Mouse (Mus musculus): ENCODE results near the gene Spsb2. TPM values are rescaled to one million over a fixed set of nuclear protein-coding genes. Genes with fewer than 3 reads are reported as not detected.

Gene Spsb2
- 1 to 10 TPM; 1.1 to 3.6 TPM for total RNA-seq (2023)

GRCm38 (mm10) chr6:124808358-124809012, at the start of gene Spsb2:
Gene Spsb2 (plus strand): TSS chr6:124808661.

DNA sequence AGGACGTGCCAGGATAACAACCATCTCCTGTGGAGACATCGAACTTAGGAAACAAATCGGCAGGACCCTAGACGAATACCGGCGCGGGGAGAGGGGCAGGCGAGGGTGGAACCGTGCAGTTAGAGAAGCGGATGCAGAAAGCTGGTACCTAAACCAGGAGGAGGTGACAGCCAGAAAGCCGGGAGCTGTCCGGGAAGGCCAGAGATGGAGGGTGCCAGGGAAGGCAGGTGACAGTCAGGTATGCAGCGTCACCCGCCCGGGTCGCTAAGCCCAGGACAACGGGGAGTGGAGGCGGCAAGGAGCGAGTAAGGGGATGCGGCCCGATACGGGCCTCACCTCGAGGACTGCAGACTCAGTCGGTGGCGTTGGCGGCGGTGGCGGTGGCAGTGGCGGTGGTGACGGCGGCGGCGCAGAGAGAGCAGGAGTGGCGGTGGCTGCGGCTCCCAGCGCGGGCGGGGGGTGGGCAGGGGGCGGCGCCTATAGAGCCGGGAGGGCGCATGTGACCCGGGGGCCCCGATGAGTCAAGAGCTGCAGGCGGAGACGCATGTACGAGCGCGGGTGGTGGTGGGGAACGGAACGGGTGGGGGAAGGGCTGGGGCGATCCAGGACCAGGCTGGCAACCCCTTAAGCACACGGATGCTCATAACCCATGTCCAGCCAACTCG, 39.2 kb upstream of the Spsb2 start, which contains the start of gene Eno2:
Gene Eno2 (minus strand): TSS at position 573 of the 665 bp plus-strand sequence.

DNA sequence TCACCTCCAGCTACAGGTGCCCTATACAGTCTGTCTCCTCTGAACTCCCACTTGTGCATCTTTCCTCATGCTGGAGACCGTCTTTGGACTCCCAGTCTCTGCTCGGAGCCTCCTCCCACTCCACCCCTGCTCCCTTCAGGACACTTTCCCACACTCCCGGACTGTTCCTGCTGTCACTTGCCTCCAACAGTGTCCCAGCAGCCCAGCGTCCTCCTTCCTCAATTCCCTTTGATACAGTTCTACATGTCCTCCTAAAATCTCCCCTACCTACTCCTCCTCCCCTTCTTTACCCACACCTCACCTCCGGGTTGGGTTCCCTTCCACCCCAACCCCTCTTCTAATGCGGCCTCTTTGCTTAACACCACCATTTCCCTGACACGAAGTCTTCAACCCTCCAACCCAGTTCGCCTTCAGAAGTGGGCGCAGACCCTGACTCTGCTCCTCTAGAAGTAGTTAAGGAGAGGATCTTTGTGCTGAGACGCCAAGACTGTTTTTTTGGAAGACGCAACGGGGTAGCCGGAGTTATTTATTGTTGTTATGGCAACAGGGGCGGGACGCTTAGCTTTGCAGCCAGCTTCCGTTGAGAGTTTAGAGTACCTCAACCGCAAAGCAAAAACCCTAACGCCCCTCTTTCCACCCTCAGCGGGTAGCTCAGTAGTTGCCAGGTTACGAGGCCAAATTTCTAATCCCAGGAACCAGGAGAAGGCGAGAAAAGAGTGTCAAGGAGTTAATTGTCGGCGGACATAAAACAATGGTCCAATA, 29.1 kb upstream of the Spsb2 start, which contains the start of gene Lrrc23:
Gene Lrrc23 (minus strand): TSS at position 506 of the 762 bp plus-strand sequence.

GRCm38 (mm10) chr6:124813933-124814332, 5.5 kb downstream of the Spsb2 start, which contains the start of gene Tpi1:
Gene Tpi1 (minus strand): TSS chr6:124814296.

GRCm38 (mm10) chr6:124828868-124829798, 20.7 kb downstream of the Spsb2 start, which contains the start of the genes Usp5 and Cdca3:
Gene Usp5 (minus strand): TSS chr6:124829484.
Gene Cdca3 (plus strand): TSS chr6:124829547.

GRCm38 (mm10) chr6:124840241-124841167, 32.0 kb downstream of the Spsb2 start, which contains the start of gene Gnb3:
Gene Gnb3 (minus strand): TSS chr6:124840275.

GRCm38 (mm10) chr6:124856916-124857839, 48.7 kb downstream of the Spsb2 start, which contains the start of gene P3h3:
Gene P3h3 (minus strand): TSS chr6:124857752.

Other genes starting within 250 kb of the Spsb2 start
- gene C1rb, start 238.4 kb upstream of the Spsb2 start, total RNA-seq (2023) = not detected
- not detected for gene C1s2, start 172.6 kb upstream of the Spsb2 start, total RNA-seq (2023)
- 10 to 100 TPM; 72.3 to 77.4 TPM for gene Lpcat3, start 145.6 kb upstream of the Spsb2 start, total RNA-seq (2023)
- 100 to 1,000 TPM; 187 to 191 TPM for gene Emg1, start 96.5 kb upstream of the Spsb2 start, total RNA-seq (2023)
- gene Phb2, start 96.3 kb upstream of the Spsb2 start, total RNA-seq (2023) = 100 to 1,000 TPM; 161 to 164 TPM
- 100 to 1,000 TPM; 173 to 199 TPM for gene Ptpn6, start 69.9 kb upstream of the Spsb2 start, total RNA-seq (2023)
- 100 to 1,000 TPM; 302 to 314 TPM for gene Grcc10, start 67.3 kb upstream of the Spsb2 start, total RNA-seq (2023)
- gene Gm45234, start 52.6 kb upstream of the Spsb2 start, total RNA-seq (2023) = 1 to 10 TPM in 1 of 2 experiments, not detected in 1; 6.9 TPM
- gene Atn1, start 52.1 kb upstream of the Spsb2 start, total RNA-seq (2023) = 100 to 1,000 TPM; 134 to 156 TPM
- gene Eno2, start 39.0 kb upstream of the Spsb2 start, total RNA-seq (2023) = 1 to 10 TPM; 3.3 to 3.8 TPM
- gene Lrrc23, start 28.9 kb upstream of the Spsb2 start, total RNA-seq (2023) = 10 to 100 TPM in 1 of 2 experiments, 1 to 10 TPM in 1; 6.7 to 10.5 TPM
- gene Tpi1, start 5.6 kb downstream of the Spsb2 start, total RNA-seq (2023) = 10 to 100 TPM; 37.5 to 43.1 TPM
- gene Usp5, start 20.8 kb downstream of the Spsb2 start, total RNA-seq (2023) = 10 to 100 TPM; 66.7 to 74.2 TPM
- 1 to 10 TPM; 3.1 to 7.1 TPM for gene Cdca3, start 20.9 kb downstream of the Spsb2 start, total RNA-seq (2023)
- gene Gnb3, start 31.6 kb downstream of the Spsb2 start, total RNA-seq (2023) = not detected
- under 1 TPM; 0.21 to 0.64 TPM for gene P3h3, start 49.1 kb downstream of the Spsb2 start, total RNA-seq (2023)
- 1 to 10 TPM; 1.7 to 2.3 TPM for gene Gpr162, start 55.3 kb downstream of the Spsb2 start, total RNA-seq (2023)
- 100 to 1,000 TPM; 241 to 278 TPM for gene Cd4, start 79.6 kb downstream of the Spsb2 start, total RNA-seq (2023)
- gene Lag3, start 103.0 kb downstream of the Spsb2 start, total RNA-seq (2023) = 10 to 100 TPM in 1 of 2 experiments, 1 to 10 TPM in 1; 8.8 to 10.2 TPM
- gene Ptms, start 111.4 kb downstream of the Spsb2 start, total RNA-seq (2023) = 10 to 100 TPM; 43.8 to 56.4 TPM
- gene Mlf2, start 122.7 kb downstream of the Spsb2 start, total RNA-seq (2023) = 100 to 1,000 TPM in 1 of 2 experiments, 10 to 100 TPM in 1; 90.3 to 110 TPM
- 10 to 100 TPM; 37.3 to 49.3 TPM for gene Cops7a, start 156.9 kb downstream of the Spsb2 start, total RNA-seq (2023)
- gene Pianp, start 188.0 kb downstream of the Spsb2 start, total RNA-seq (2023) = under 1 TPM; 0.90 to 0.98 TPM
- 10 to 100 TPM; 78.2 to 92.7 TPM for gene Zfp384, start 200.5 kb downstream of the Spsb2 start, total RNA-seq (2023)
- gene Ing4, start 231.1 kb downstream of the Spsb2 start, total RNA-seq (2023) = 10 to 100 TPM; 76.9 to 88.3 TPM
- gene Acrbp, start 241.0 kb downstream of the Spsb2 start, total RNA-seq (2023) = 10 to 100 TPM; 15.8 to 19.3 TPM

All from T-cell, adult 66 days (primary cell).